Mouse (Mus musculus) spleen, postnatal 4 days (tissue): ENCODE measurements around the gene Ces1c.

Source experiments
- DNase-seq, 2 experiments: peaks; one replicate each; pipeline ENCODE4 v3.0.0; 2022; ENCODE audit warnings: low spot score in 2 of 2

Gene Ces1c

GRCm38 (mm10) chr8:93131233-93131980, at the start of gene Ces1c:
Gene Ces1c, minus strand, starts transcription at chr8:93131283.
- no peak for DNase-seq

- no peak for DNase-seq
These were observed 49.6 kb upstream of the Ces1c start for GRCm38 (mm10) chr8:93180581-93181129.

- no peak for DNase-seq
These were observed 45.5 kb upstream of the Ces1c start for GRCm38 (mm10) chr8:93176593-93176992.

- no peak for DNase-seq
These were observed 43.5 kb upstream of the Ces1c start for GRCm38 (mm10) chr8:93174554-93174953.

- DNase-seq, result no peak
These were observed 40.9 kb upstream of the Ces1c start for GRCm38 (mm10) chr8:93171846-93172590.

- DNase-seq, result no peak
These were observed 32.3 kb upstream of the Ces1c start for GRCm38 (mm10) chr8:93163363-93163762.

GRCm38 (mm10) chr8:93151401-93151800, 20.3 kb upstream of the Ces1c start:
- no peak for DNase-seq

GRCm38 (mm10) chr8:93147331-93147730, 16.2 kb upstream of the Ces1c start:
- no peak for DNase-seq

GRCm38 (mm10) chr8:93140696-93141095, 9.6 kb upstream of the Ces1c start:
- DNase-seq, result no peak

GRCm38 (mm10) chr8:93132196-93132595, 1.1 kb upstream of the Ces1c start:
- DNase-seq, result no peak

- no peak for DNase-seq
These were observed 4.6 kb downstream of the Ces1c start for GRCm38 (mm10) chr8:93126476-93126875.

GRCm38 (mm10) chr8:93122005-93122404, 9.1 kb downstream of the Ces1c start:
- DNase-seq, result no peak

GRCm38 (mm10) chr8:93095376-93095775, 35.7 kb downstream of the Ces1c start:
- no peak for DNase-seq

- no peak for DNase-seq
These were observed 39.8 kb downstream of the Ces1c start for GRCm38 (mm10) chr8:93091324-93091723.

GRCm38 (mm10) chr8:93088686-93089122, 42.4 kb downstream of the Ces1c start:
- no peak for DNase-seq

- DNase-seq, result no peak
These were observed 42.9 kb downstream of the Ces1c start for GRCm38 (mm10) chr8:93088193-93088592.

GRCm38 (mm10) chr8:93079887-93080286, 51.2 kb downstream of the Ces1c start, which contains the start of gene Ces1b:
Gene Ces1b, minus strand, starts transcription at chr8:93080017.
- DNase-seq, result no peak

- DNase-seq, result no peak
These were observed 55.8 kb downstream of the Ces1c start for GRCm38 (mm10) chr8:93075251-93075650.

GRCm38 (mm10) chr8:93063416-93064117, 67.5 kb downstream of the Ces1c start:
- no peak for DNase-seq

- DNase-seq, result no peak
These were observed 71.9 kb downstream of the Ces1c start for GRCm38 (mm10) chr8:93059185-93059584.

- no peak for DNase-seq
These were observed 75.8 kb downstream of the Ces1c start for GRCm38 (mm10) chr8:93055238-93055637.
